Mouse (Mus musculus) MEL (cell line): Measurements from ENCODE around the gene Zscan20.

ENCODE experiments used
- CTCF ChIP-seq, 3 experiments: IDR thresholded peaks in 2 of 3; conservative IDR thresholded peaks in 1 of 3; 2 replicates each; pipeline ENCODE4 v1.5.1; 2011 to 2012; ENCODE audit warnings: low read length in 3 of 3, low read depth in 2 of 3, mild to moderate bottlenecking in 2 of 3, improper control_type of control experiment in 1 of 3, inconsistent platforms in 1 of 3, mixed read lengths in 1 of 3, moderate library complexity in 1 of 3; ENCODE audit not compliant: control insufficient read depth in 1 of 3, insufficient read depth in 1 of 3, poor library complexity in 1 of 3, severe bottlenecking in 1 of 3
- MYB ChIP-seq: IDR thresholded peaks from 2 replicates; pipeline ENCODE4 v1.6.1; 2011; ENCODE audit warnings: mild to moderate bottlenecking, low read depth, low read length, improper control_type of control experiment
- NELFE ChIP-seq: IDR thresholded peaks from 2 replicates; pipeline ENCODE4 v1.6.1; 2011; ENCODE audit warnings: low read depth, low read length, improper control_type of control experiment
- TBP ChIP-seq: IDR thresholded peaks from 2 replicates; pipeline ENCODE4 v1.8.0; 2011; ENCODE audit warnings: low read depth, low read length, improper control_type of control experiment

DNA sequence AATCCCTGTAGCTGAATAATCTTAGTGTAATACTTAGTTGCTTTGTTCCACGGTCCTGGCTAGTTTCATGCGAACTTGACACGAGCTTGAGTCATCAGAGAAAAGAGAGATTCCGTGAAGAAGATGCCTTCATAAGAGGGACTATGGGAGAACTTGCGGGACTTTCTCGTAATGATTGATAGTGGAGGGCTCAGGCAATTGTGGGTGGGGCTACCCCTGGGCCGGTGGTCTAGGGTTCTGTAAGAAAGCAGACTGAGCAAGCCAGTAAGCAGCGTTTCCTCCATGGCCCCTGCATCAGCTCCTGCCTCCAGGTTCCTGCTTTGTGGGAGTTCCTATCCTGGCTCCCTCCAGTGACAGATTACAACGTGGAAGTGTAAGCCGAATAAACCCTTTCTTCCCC is 808 bp upstream of the Zscan20 start:
- TF ChIP-seq CTCF (IDR thresholded peaks at IDR 0.05 in 2 of 3, conservative IDR thresholded peaks at IDR 0.05 in 1 of 3; ENCODE audit: control insufficient read depth in 1 of 3, insufficient read depth in 1 of 3, low read depth in 2 of 3, low read length in 3 of 3, poor library complexity in 1 of 3, severe bottlenecking in 1 of 3) (no peak), MYB (no peak), TBP (no peak), NELFE (no peak)
